Mouse (Mus musculus) stomach, postnatal 0 days (tissue): Measurements from ENCODE around the gene Eif2b4. TPM values are rescaled to one million over a fixed set of nuclear protein-coding genes. Genes with fewer than 3 reads are reported as not detected.

Source experiments
- ATAC-seq: fragments of 200-750 bp; cut with Nextera tagmentation; 2 replicates; pipeline ENCODE4 v1.8.0; 2017; ENCODE audit not compliant: low FRiP score, low TSS enrichment
- DNase-seq: peaks from one replicate; pipeline ENCODE4 v3.0.0-alpha.2; 2016; ENCODE audit warnings: low spot score
- H3K27ac ChIP-seq: fragments of 300-500 bp; sonication (generic); replicated peaks from 2 replicates; pipeline ENCODE4 v1.5.1; 2014; ENCODE audit warnings: mild to moderate bottlenecking, control low read depth
- H3K27me3 ChIP-seq: fragments of 300-500 bp; sonication (generic); 2 replicates; pipeline ENCODE4 v1.6.1; 2014; ENCODE audit warnings: low read length; ENCODE audit not compliant: control insufficient read depth, insufficient read depth
- H3K36me3 ChIP-seq: fragments of 300-500 bp; sonication (generic); 2 replicates; pipeline ENCODE4 v1.6.1; 2014; ENCODE audit warnings: low read length, mixed read lengths; ENCODE audit not compliant: control insufficient read depth, insufficient read depth
- H3K4me1 ChIP-seq: fragments of 300-500 bp; sonication (generic); replicated peaks from 2 replicates; pipeline ENCODE4 v1.6.1; 2014; ENCODE audit warnings: antibody characterized with exemption; ENCODE audit not compliant: control insufficient read depth, insufficient read depth
- H3K4me2 ChIP-seq: fragments of 300-500 bp; sonication (generic); replicated peaks from 2 replicates; pipeline ENCODE4 v1.6.1; 2014; ENCODE audit warnings: low read depth, mild to moderate bottlenecking, control low read depth, moderate library complexity
- H3K4me3 ChIP-seq: fragments of 300-500 bp; sonication (generic); 2 replicates; pipeline ENCODE4 v1.5.1; 2014; ENCODE audit warnings: low read depth, low read length, control low read depth
- H3K9ac ChIP-seq: fragments of 300-500 bp; sonication (generic); 2 replicates; pipeline ENCODE4 v1.6.1; 2014; ENCODE audit warnings: mild to moderate bottlenecking, low read length, control low read depth, mixed read lengths
- H3K9me3 ChIP-seq: fragments of 300-500 bp; sonication (generic); 2 replicates; pipeline ENCODE4 v1.6.1; 2016; ENCODE audit warnings: low read length; ENCODE audit not compliant: control insufficient read depth
- CTCF ChIP-seq: IDR thresholded peaks from 2 replicates; pipeline ENCODE4 v1.5.1; 2016; ENCODE audit warnings: antibody characterized with exemption, low read depth, mild to moderate bottlenecking, moderate library complexity
- EP300 ChIP-seq: optimal IDR thresholded peaks from 2 replicates; pipeline ENCODE3; 2016; ENCODE audit warnings: antibody characterized with exemption
- WGBS: fragments of 180-500 bp; shearing (Covaris S2); extraction: QIAGEN DNeasy Blood & Tissue Kit; methylation state at CpG from one replicate; pipeline ENCODE4 v1.1.7; 2014; 5-methylcytosine and 5-hydroxymethylcytosine counted together
- polyA plus RNA-seq: library from polyadenylated mRNA; unstranded; fragments of >200 nt; fragmentation: Nextera tagmentation; extraction: Ambion mirVana; gene quantifications from 2 replicates; pipeline ENCODE4 v1.2.1, GENCODE M21; 2015

Eif2b4 gene
- polyA plus RNA-seq, 1 experiment from 2014 or later = 44.2 TPM

DNA sequence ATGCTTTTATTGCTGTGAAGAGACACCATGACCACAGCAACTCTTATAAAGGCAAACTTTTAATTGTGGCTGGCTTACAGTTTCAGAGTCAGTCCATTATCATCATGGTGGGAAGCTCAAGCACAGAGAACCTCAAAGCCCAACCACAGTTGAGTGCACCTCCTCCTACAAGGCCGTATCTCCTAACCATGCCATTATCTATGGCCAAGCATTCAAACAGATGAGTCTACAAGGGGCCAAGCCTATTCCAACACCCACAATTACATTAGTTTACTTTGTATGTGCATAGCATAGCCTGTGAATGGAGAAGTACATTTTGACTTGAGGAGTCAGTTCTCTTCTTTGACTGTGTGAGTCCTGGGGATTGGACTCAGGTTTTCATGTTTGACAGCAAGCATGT is 28.4 kb downstream of the Eif2b4 start:
- H3K4me2 ChIP-seq = no peak overlapping the region
- peaks cover 36% of the 10 kb centered on the region for H3K36me3 ChIP-seq
- TF ChIP-seq EP300 = no peak
- no peak for TF ChIP-seq CTCF
- DNase-seq (no peak), ATAC-seq (no peak)
- 100% methylated on average over 1 of the region's 1 CpGs for WGBS
- no peaks in the 10 kb centered on the region for H3K27me3 ChIP-seq
- H3K9ac ChIP-seq = no peak overlapping the region
- H3K4me3 ChIP-seq = no peak overlapping the region
- H3K27ac ChIP-seq = no peak overlapping the region
- H3K9me3 ChIP-seq = no peaks in the 10 kb centered on the region
- no peaks in the 10 kb centered on the region for H3K4me1 ChIP-seq

DNA sequence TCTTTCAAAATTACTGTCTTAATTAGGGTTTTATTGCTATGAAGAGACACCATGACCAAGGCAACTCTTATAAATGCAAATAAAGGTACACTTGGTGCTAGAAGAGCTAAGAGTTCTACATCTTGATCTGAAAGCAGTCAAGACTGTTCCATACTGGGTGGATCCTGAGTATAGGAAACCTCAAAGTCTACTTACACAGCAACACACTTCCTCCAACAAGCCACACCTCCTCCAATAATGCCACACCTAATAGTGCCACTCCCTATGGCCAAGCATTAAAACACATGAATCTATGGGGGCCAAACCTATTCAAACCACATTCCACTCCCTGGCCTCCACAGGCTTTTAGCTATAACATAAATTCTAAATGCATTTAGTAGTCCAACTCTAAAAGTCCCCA is 30.8 kb downstream of the Eif2b4 start:
- DNase-seq (no peak), ATAC-seq (peak; percentile 83)
- no peak overlapping the region for H3K4me3 ChIP-seq
- TF ChIP-seq CTCF (no peak), EP300 (no peak)
- H3K4me1 ChIP-seq = no peaks in the 10 kb centered on the region
- H3K27ac ChIP-seq = no peak overlapping the region
- peaks cover 40% of the 10 kb centered on the region for H3K36me3 ChIP-seq
- H3K9me3 ChIP-seq = no peaks in the 10 kb centered on the region
- H3K9ac ChIP-seq = no peak overlapping the region
- no peaks in the 10 kb centered on the region for H3K27me3 ChIP-seq
- no peak overlapping the region for H3K4me2 ChIP-seq

DNA sequence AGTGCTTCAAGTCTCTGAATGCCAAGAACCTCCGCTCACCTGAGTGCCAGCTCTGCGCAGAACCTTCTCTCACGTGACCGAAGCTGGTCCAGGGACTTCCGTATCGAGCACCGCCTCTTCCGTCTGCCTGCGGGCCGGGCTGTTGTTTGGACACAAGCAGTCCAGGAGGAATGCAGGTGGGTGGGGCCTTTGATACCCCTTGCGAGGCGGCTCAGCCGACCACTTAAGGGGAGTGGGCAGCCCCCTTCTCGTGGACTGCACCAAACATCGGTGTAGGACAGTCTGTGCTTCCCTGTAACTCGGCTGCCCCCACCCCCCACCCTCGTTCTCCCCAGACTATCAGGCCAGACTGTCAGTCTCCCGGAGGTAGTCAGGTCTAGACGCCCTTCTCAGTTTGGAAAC is 39.1 kb downstream of the Eif2b4 start, which contains the start of gene Mpv17:
Mpv17 (minus strand) TSS at position 100 of the 402 bp plus-strand sequence.
- no peaks in the 10 kb centered on the region for H3K27me3 ChIP-seq
- H3K4me3 ChIP-seq = peak within 1 kb of the TSS; percentile 64
- TF ChIP-seq CTCF = no peak
- TF ChIP-seq EP300 = no peak
- H3K4me2 ChIP-seq = peak within 1 kb of the TSS; percentile 65
- peaks cover 4% of the 10 kb centered on the region; the same call in 1 of the 2 replicates for H3K4me1 ChIP-seq
- H3K9ac ChIP-seq = peak within 1 kb of the TSS; percentile 76
- WGBS = under 1% methylated on average over 19 of the region's 19 CpGs
- DNase-seq (peak; percentile 89), ATAC-seq (peak; percentile 93)
- H3K36me3 ChIP-seq = peaks cover 12% of the 10 kb centered on the region; the same call in 1 of the 2 replicates
- peak within 1 kb of the TSS; percentile 73 for H3K27ac ChIP-seq
- H3K9me3 ChIP-seq = no peaks in the 10 kb centered on the region

DNA sequence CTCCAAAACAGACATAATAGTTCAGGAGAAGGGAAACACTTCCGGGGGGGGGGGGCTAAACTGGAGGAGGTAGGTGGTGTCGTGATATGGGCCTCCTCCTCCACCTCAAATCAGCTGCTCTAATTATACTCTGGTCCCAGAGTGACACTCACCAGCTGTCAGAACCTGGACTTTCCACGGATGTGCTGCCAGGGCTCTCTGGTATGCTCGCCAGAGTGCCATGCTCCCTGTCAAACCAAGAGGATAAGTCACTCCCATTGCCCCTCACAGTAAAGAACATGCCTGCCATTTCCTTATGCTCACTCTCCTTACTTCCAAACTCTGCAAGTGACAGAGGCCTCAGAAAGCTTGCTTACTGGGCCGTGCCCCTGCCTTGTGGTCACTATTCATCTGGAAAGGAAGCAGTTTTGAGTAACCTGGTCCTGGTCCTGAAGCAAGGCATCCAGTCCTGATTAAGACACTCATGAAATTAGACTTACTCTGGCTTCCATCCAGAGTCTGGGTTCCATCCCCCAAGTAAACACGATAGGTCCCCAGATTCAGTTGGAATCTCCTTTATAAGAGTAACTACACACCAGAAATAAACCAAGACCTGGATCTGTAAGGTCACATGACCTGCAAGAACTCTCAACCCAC is 39.6 kb downstream of the Eif2b4 start:
- 23% methylated on average over 6 of the region's 6 CpGs for WGBS

DNA sequence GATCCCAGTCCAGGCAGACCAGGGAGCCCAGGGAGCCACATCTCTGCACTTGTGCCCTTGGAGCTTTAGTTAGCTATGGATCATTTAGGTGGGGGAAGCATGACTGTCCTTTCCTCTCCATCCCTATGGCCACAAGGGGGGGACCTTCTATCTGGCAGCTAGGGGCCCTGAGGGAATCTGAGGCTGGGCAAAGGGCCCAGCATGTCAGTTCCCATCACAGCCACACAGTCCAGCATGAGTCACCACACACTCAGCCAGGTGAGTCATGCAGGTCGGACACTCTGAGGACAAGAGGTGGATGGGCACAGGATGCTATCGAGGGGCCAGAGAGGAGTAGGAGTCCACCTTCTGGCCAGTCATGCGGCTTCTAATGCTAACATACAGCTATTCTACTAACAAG is 41.5 kb downstream of the Eif2b4 start:
- DNase-seq (peak; percentile 40), ATAC-seq (peak; percentile 38; the same call in 1 of the 2 replicates)
- Histone ChIP-seq H3K9ac (no peak overlapping the region), H3K4me3 (no peak overlapping the region), H3K4me1 (peaks cover 4% of the 10 kb centered on the region; the same call in 1 of the 2 replicates), H3K27me3 (no peaks in the 10 kb centered on the region), H3K36me3 (no peaks in the 10 kb centered on the region), H3K27ac (no peak overlapping the region), H3K4me2 (no peak overlapping the region), H3K9me3 (no peaks in the 10 kb centered on the region)
- TF ChIP-seq CTCF (peak; percentile 46), EP300 (no peak)
- 50% methylated on average over 3 of the region's 3 CpGs for WGBS

More for the DNA sequence above, 39.6 kb downstream of the Eif2b4 start:
- Histone ChIP-seq H3K4me1 (peaks cover 4% of the 10 kb centered on the region; the same call in 1 of the 2 replicates), H3K4me3 (peak overlapping the region; percentile 64), H3K9me3 (no peaks in the 10 kb centered on the region), H3K9ac (peak overlapping the region; percentile 76), H3K27me3 (no peaks in the 10 kb centered on the region), H3K4me2 (peak overlapping the region; percentile 65), H3K36me3 (peaks cover 10% of the 10 kb centered on the region; the same call in 1 of the 2 replicates), H3K27ac (no peak overlapping the region)
- ATAC-seq = peak; percentile 21; the same call in 1 of the 2 replicates
- no peak for TF ChIP-seq EP300
- no peak for TF ChIP-seq CTCF
- no peak for DNase-seq

DNA sequence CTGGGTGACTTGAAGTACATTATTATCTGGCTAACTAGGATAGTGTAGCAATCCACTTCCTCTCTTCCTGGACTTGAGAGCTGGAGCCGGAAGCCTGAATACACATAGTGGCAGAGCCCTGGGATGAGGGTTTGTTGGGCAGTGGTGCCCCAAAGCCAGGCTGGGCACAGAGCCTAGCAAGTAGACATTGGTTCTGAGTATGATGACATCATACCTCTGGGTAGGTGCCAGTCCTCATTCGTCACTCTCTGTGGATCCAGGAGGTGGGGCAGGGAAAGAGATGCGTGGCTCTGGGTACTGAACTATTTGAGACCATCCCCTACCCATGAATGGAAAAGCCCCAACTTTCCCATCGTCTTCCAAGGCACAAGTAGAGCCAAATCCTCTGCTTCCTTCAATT is 43.4 kb downstream of the Eif2b4 start:
- Histone ChIP-seq H3K4me3 (no peak overlapping the region), H3K9ac (no peak overlapping the region), H3K4me1 (peaks cover 4% of the 10 kb centered on the region; the same call in 1 of the 2 replicates), H3K27ac (no peak overlapping the region), H3K27me3 (no peaks in the 10 kb centered on the region), H3K36me3 (0 out of 2 replicates have a peak, but pooled peaks cover 4% of the 10 kb centered on the region), H3K4me2 (no peak overlapping the region), H3K9me3 (no peaks in the 10 kb centered on the region)
- TF ChIP-seq EP300 = no peak
- TF ChIP-seq CTCF = no peak
- 71% methylated on average over 4 of the region's 4 CpGs for WGBS
- DNase-seq (no peak), ATAC-seq (no peak)
